Mouse (Mus musculus) gastrocnemius, postnatal 4 days (tissue): Measurements from ENCODE around the gene Gm13420. TPM values are rescaled to one million over a fixed set of nuclear protein-coding genes. Genes with fewer than 3 reads are reported as not detected.
"Not testable (repeated sequence)": the region's sequence is repeated elsewhere in the genome, so short reads cannot be mapped to it uniquely, and the experiment has no call there.

Source experiments
- DNase-seq, 2 experiments: peaks; one replicate each; pipeline ENCODE4 v3.0.0; 2021 to 2022; ENCODE audit warnings: low spot score in 2 of 2, mixed read lengths in 2 of 2
- long read RNA-seq, 2 experiments: library from polyadenylated mRNA; stranded (forward); transcript quantifications; one replicate each; pipeline ENCODE4 v2.0.0; 2021
- total RNA-seq, 2 experiments: library from RNA; stranded (reverse); gene quantifications; 2 replicates each; pipeline ENCODE4 v1.2.3; 2021

The Gm13420 gene
- not detected for total RNA-seq
- long read RNA-seq, experiment 1 = 0 reads
- long read RNA-seq, experiment 2 = 0 reads

DNA sequence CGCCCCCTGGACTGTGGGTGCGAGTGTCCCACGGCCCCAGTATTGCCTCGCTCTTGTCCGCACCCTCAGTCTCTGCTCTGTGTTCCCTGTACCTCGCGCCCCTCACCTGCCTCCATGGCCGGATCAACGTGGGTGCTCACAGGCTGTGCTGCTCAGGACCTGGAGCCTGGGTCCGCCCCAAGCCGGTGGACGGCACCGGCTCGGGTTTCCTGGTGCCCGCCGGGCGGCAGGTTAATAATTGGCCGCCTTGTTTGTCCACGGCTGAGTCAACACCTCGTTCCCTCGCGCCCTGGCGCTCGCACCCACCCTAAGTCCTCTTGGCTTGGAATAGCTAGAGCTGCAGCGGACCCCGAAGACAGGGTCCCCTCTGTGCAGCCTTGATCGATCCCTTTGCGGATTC, at the start of gene Gm13420:
Gene Gm13420, minus strand, starts transcription at position 189 of the 400 bp plus-strand sequence.
- DNase-seq = no peak

DNA sequence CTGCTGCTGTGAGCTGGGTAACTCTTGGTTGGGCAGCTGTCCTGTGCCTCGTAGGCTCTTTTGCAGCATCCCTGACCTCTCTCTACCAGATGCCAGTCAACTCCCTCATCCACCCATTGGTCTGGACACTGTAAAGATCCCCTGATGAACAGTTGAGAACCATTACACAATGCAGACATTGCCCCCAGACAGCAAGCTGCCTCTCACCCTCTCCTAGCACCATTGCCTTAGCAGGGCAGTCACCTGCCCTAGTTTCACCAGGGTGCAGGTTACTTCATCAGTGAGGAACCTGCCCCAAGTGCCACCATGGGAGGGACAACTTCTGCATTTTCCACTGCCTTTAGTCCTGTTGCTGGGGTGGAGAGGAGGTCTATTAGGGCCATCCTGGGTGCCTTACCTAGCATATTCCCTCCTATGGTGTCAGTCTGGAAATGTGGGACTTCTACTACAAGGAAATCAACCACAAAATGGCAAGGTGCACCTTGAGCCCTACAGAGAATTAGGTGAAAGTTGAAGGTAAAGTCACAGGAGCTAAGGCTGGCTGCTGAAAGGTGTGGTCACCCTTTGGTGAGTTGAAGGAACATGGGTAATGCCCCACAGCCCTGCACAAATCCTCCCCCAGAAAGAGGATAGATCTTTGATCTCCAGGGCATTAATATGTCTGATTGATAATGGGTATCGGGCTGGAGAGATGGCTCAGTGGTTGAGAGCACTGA, 41.4 kb upstream of the Gm13420 start:
- no peak for DNase-seq

DNA sequence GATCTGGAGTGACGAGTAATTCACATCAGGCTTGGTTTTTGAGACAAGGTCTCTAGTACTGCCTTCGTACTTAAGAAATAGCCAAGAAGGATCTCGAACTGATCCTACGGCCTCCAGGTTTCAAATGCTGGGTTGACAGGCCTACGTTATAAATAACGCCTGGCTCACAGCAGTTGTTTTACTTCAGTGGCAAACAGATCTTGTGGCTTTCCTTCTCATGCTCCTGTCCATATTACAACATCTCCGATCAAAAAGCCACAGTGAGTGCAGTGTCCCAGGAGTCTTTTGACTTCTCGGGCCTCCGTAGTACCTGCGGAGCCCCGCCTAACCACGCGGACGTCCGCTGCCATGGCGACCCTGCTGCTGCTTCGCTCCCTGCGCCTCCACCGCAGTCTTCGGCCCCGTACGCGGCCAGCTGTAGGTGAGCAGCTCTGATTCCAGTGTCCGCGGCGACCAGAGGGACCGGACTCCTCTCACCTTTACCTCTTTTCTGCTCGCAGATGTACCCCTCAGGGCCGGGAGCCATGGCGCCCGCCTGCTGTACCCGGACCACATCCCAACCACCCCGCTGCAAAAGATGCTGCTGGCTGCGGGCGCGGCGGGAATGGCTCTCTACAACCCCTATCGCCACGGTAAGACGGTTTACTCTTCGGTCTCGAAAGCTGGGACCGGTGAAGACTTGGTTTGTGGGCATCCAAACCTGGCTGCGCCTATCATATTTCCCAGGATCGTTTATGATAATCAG, 36.6 kb upstream of the Gm13420 start, which contains the start of gene Trub2:
Gene Trub2, minus strand, starts transcription at position 566 of the 745 bp plus-strand sequence.
- peak in 1 of 2 experiments; percentile 76 for DNase-seq

DNA sequence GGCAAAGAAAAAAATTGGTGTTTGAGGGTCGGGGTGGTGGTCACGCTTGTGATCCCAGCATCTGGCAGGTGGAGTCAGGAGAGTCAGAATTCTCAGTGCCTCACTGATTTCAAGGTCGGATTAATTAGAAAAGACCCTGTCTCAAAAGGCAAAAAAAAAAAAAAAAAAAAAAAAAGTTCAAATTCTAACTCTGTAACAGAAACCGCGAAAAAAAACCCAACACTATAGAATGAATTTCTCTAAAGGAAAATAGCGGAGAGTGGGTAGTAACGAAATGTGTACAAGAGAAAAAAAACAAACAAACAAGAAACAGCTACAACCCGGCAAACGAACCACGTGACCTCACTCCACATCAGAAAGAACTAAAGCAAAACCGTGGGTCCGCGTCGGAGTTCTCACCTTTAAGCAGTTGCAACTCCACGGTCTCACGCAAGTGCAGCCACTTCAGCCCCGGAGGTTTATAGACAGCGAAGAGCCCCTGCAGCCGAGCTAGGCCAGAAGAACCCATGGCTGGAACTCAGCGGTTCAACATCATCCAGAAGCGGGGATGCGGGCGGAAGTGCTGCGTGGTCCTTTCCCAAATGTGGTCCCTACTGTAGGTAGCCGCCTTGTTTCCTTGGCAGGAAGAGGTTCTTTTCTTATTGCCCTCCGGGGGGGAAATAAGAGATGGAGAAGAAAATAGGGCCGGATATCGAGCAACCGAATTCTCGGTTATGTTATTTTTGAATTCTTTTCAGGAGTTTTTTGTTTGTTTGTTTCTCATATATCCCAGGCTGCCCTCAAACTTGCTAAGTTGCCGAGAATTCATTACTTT, 35.8 kb upstream of the Gm13420 start, which contains the start of gene Coq4:
Gene Coq4, plus strand, starts transcription at position 390 of the 814 bp plus-strand sequence.
- peak; percentile 68 to 86 for DNase-seq

DNA sequence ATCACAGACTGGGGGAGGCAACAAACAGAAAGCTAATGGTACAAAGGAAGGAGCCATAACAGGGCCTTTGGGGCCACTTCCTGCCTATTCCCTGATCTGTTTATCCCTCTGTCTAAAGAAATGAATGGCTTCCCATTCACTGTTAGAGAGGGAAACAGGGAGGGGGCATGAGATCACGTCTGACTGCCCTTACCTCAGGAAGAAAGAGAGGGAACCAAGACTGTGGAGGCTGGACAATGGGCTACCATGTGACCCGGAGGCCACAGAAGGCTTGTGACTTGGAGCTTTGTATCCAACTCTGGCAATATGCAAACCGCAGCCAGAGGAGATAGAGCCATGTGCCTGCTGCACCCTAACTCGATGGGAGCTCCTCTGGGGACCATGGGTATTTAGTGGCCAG, 32.8 kb upstream of the Gm13420 start:
- DNase-seq = no peak

DNA sequence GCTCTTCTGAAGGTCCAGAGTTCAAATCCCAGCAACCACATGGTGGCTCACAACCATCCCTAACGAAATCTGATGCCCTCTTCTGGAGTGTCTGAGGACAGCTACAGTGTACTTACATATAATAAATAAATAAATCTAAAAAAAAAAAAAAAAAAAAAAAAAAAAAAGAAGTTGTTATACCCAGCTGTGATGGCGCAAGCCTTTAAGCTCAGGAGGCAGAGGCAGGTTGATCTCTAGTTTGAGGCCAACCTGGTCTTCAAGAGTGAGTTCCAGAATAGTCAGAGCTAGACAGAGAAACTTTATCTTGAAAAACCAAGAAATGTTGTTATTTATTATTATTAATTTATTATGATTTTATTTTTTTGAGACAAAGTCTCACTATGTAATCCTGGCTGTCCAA, 29.8 kb upstream of the Gm13420 start:
- not testable (repeated sequence) for DNase-seq

DNA sequence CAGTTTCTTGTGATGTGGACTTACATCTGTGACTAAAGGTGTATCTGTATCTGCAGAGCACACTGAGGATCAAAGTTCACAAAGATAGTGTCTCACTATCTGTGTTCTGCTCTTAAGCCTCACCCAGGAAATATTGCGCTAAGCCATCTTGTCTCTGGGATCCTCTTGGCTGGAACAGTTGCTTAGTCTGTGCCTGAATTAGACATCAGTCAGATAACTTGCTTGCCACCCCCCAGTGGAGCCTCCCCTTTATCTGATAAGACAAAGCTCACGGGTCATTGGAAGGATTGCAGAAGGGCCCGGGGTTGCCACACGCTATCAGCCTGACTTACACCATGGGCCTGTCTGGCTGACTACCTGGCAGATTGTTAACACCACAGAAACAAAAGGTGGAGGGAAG, 21.8 kb upstream of the Gm13420 start:
- DNase-seq = no peak

DNA sequence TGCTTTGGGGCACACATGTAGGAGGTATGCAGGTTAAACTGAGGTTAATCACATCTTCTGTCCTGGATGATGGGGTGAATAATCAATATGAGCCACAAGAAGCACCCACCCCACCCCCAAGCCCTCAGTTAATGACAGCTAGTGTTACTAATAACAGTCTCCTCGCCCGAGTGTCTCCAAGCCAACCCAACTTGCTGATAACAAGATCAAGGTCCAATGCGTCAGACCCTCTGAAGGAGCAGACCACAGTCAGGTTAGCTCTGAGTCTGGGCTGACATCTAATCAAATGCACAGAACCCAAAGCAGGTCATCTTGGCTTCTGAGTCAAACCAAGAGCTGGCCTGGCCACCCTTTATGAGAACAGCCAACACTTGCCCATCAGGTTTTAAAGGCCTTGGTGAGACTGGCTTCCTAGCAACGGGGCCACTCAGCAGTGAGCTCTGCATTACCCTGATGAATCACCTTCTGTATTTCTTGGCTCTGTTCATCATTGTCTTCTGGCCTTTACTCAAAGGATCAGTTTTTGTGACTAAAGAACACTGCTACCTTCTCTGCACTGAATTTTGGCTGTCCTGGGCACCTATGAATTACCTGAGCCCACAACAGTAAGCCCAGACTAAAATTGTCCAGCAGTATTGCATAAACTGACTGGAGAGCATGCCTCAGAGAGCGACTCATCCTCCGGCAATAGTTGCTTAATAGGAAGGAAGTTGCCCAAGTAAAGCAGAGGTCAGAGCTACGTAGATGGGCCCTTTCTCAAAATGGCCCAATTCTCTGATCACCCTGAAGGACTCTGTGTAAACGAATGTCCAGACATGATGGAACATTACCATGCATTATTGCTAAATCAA, 20.4 kb upstream of the Gm13420 start:
- DNase-seq = no peak

DNA sequence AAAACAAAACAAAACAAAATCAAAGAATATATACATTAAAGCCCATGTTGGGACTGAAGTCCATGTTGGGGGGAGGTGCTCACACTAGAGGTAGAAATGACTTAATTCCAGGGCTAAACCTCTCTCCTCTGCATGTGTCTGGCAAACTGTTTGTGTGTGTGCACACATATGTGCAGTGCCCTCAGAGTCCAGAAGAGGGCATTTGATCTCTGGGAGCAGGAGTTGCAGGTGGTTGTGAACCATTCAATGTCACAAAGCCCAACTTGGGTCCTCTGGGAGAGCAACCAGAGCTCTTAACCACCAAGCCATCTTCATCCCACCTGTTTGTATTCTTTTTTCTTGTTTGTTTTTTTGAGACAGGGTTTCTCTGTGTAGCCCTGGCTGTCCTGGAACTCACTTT, 18.7 kb upstream of the Gm13420 start:
- no peak for DNase-seq

DNA sequence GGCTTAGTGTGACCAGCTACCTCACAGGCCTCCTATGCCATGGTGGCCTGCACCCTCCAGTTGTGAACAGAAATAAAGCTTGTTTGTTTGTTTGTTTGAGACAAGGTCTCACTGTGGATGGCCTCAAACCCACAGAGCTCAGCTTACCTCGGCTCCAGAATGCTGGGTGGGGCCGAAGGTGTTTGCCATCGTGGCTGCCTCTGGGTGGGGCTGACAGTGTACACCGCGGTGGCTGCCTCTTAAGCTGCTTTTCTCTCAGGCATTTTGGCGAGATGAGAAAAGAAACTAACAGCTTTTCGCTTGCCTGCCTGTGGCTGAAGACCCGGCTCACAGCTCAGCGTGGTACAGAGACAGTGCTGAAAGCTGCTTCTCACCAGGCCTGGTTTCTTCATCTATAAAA, 17.4 kb upstream of the Gm13420 start:
- no peak for DNase-seq

DNA sequence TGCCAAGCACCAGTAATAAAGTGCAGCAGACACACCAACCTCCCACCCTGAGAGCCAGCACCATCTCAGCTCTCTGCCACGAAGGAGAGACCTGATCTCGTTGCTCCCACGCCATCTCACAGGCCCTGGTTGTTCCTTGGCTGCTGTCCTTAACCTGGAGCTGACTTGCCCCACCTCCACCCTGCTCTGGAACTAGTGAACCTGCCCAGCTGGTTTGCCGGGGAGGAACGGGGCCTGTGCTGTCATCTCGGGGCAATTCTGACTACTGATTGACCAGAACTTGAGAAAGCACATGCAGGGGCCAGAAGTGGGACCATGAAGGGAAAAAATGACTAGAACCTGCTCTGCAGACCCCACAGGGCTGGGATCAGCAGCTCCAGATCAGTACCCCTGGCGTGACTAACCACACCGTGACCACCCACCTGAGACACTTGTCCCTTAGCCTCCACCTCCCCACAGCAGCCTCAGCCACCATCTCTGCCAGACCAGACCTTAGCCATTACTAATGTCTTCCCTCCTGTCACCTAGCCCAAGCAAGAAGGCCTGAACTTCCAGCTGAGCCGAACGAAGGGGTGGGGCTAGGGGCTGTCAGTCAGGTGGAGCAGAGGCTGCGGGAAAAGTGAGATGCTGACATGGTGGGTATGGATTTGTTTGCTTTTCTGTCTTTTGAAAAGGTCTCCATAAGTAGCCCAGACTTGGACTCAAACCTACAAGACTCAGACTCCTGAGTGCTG, 16.7 kb upstream of the Gm13420 start:
- no peak for DNase-seq

DNA sequence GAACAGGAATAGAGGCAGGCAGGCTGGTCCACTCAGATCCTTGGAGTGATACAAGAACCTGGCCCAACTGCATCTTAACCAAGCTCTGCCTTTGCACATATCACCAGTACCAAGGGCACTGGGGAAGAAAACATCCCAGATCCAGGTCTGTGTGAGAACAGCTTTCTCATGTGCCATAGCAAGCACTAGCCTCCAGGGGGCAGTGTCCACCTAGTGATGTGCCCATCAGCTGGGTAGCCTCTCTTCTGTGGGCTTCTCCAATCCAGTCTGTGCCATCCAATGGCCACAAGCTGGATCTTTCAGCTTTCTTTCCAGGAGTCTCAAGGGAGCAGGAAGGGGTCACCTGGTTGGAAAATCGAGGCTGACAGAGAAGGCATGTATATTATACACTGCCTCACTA, 13.3 kb upstream of the Gm13420 start:
- DNase-seq = peak in 1 of 2 experiments; percentile 55

DNA sequence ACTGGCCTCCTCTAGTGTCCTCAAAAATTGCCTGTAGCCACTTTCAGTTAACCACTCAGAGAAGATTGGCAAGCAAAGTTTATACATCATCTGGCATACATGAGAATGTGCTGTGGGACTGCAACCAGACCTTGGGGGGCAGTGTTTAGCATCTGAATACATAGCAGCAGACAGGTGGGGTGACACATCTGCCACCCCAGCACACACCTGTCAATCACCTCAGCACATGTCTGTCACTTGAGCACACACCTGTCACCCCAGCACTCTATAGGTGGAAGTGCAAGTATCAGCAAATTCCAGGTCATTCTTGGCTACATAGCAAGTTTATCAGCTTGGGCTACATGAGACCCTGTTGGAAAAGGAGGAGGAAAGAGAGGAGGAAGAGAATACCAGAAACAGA, 4.2 kb upstream of the Gm13420 start:
- no peak for DNase-seq

DNA sequence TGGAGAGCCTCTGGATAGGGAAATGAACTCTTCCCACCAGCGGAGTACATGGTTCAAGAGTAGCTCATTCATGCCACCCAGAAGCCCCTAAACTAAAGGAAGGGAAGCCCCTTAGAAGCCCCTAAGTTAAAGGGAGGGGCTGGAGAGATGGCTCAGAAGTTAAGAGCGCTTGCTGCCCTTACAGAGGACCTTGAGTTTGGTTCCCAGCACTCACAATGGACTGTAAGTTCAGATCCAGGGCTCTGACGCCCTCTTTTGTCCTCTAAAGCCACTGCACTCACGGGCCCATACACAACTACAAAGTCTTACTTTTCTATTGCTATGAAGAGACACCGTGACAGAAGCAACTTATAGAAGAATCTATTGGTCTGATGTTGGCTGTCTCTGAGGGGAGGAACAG, 912 bp upstream of the Gm13420 start:
- DNase-seq = no peak

DNA sequence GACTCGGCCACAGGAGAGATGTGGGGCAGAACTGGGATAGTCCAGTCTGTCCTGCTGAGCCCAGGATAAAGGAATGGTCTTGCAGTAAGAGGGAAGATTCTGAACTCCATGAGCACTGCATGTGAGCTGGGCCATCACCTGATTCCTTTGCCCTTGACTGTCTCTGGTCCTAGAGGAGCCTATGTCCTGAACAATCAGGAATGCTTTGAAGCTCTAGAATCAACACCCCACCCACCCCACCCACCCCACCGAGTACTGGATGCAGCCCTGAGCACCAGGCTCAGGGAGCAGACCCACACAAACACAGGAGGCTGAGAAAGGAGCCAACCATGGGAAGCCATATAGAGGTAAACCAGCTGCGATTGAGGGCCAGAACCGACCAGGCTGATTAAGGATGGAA, 3.0 kb downstream of the Gm13420 start:
- DNase-seq = no peak

DNA sequence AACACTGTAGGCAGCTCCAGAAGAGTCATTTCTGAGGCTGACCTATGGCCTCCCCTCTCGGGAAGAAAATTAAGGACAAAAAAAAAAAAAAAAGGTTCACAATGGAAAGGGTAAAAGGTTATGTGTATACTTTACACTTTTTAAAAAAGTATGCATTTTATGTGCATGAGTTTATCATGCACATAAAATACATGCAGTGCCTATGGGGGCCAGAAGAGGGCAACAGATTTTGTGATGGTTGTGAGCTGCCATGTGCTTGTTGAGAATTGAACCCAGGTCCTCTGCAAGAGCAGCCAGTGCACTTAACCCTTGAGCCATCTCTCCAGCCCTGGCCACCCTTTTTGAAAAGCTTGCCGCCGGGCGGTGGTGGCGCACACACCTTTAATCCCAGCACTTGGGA, 3.6 kb downstream of the Gm13420 start:
- no peak for DNase-seq

DNA sequence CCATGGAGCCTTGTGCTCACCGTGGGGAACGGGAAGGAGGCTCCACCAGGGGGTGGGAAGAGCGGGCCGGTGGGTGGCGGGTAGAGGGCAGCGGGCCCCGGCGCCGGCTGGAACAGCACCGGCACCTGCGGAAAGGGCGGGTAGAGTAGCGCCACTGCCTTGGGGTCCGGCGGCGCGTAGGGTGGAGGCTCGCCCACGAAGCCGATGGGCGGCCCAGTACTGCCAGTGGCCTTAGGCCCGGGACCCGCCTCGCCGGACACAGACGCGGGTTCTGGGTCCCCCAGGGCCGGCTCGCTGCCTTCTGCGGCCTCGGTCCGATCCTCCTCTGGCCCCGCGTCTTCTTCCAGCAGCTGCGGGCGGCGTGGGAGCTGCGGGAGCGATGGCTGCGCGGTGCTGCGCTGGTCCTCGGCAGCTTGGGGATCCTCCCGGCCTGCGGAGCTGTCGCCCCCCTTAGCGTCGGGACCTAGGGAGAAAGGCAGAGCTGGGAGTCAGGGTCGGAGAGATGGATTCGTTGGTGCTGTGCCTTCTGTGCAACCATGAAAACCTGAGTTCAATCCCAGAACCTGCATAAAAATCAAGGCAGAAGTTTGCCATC, 4.2 kb downstream of the Gm13420 start:
- DNase-seq = no peak

DNA sequence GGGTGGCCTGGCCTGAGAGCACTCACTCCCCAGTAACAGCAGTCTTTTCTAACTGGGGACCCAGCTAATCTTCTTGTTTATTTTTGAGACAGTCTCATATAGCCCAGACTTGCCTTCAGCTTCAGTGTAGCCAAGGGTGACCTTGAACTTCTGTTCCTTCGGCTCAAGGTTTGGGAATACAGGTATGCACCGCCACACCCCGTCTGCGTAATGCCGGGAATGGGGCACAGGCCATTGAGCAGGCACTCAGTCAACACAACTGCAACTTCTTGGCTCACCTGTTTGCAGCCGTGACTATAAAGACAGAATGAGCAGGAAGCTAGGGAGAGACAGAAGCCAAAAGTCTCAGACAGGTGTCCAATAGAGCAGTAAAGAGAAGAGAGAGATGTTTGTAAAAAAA, 7.2 kb downstream of the Gm13420 start:
- DNase-seq = no peak

DNA sequence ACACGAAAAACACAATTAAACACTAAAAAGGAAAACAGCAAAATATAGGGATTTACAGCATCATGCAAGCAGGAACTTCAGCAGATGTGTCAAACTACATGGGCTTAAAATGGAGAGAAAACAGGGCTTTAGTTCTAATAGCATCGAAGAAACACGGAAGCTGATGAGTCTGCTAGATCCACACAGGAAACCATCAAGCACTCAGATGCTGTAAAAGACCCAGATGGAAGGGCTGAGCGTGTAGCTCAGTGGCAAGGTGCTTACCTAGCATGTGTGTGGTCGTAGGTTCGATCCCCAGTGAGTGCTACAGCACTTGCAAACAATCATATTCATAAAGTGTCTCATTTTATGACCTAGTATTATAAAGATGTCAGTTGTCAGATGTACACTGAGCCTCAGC, 10.3 kb downstream of the Gm13420 start:
- no peak for DNase-seq

DNA sequence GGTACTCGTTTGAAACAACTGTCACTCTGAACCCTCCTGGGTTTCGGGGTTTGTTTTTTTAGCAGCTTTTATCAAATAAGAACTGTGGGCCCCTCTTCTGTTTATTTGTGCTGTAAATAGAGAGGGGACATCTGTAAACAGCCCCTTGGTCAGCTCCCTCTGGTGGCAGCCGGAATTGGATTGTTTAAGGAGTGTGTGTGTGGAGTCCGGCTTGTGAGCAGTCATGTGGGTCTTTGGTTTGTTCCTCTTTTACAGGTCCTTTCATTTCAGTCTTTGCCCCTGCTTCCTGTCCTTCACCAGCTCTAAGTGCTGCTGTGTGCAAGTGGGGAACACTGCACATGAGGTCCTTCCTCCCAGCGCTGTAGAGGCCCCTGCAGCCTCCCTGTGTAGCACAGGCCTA, 12.1 kb downstream of the Gm13420 start:
- DNase-seq = no peak
